Mouse (Mus musculus) brown adipose tissue, adult 24 weeks (tissue): ENCODE measurements at regions not wholly inside any gene's neighbourhood (a gene's known extent, or its start where the extent isn't known, plus 50 kb on each side); places are given as distances from the start of the nearest gene placed in this dataset.
"Not testable (repeated sequence)": the region's sequence is repeated elsewhere in the genome, so short reads cannot be mapped to it uniquely, and the experiment has no call there.

Source experiments
- H3K27ac ChIP-seq: fragments of 200-500 bp; replicated peaks from 2 replicates; pipeline ENCODE4 v1.5.1; 2012; ENCODE audit warnings: low read depth, mild to moderate bottlenecking, low read length
- H3K4me1 ChIP-seq: fragments of 200-500 bp; 2 replicates; pipeline ENCODE4 v1.6.1; 2012; ENCODE audit warnings: low read length, mixed read lengths; ENCODE audit not compliant: control insufficient read depth, insufficient read depth, insufficient read length
- H3K4me3 ChIP-seq: fragments of 200-500 bp; 2 replicates; pipeline ENCODE4 v1.5.1; 2012; ENCODE audit warnings: low read depth, mild to moderate bottlenecking, low read length, moderate library complexity; ENCODE audit not compliant: insufficient read depth

DNA sequence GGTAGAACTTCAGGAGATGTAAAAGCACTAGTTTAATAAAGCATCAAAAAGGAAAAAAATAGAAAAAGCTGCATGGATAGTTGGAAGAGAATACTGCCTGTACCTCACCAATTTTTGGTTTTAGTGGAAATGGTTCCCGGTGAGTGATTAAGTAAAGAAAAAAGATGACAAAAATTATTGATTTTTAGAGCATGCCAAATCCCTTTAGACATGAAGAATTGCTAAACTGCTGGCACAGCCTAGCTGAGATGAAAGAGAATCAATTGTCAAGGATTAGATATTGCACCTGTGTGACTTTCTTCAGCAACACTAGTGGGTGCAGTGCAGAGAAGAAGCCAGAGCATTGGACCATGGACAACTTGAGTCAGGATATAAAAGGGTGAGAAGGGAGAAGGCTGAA, 348.7 kb upstream of the Cpeb2 start:
- Histone ChIP-seq H3K4me3 (no peak overlapping the region), H3K27ac (no peak overlapping the region), H3K4me1 (no peaks in the 10 kb centered on the region)

DNA sequence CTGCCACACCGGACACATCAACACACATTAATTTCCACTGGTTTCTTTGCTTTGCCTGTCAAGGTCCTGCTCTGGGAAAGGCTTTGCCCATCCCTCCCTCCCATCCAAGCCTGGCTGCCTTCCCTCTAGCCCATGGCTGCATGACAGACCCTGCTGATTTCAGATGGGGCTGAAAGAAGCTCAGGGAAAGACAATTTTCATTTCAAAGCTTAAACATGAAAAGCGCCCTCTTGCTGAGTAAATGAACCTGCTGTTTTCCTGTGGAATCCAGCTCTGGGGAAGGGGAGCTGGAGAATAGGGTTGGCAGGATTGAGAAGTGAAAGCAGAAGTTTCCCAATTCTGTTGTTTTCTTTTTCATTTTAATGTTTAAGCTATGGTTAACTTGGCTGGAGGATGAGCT, 341.1 kb upstream of the Cpeb2 start:
- H3K4me3 ChIP-seq: no peak overlapping the region
- H3K4me1 ChIP-seq: no peaks in the 10 kb centered on the region
- no peak overlapping the region for H3K27ac ChIP-seq

DNA sequence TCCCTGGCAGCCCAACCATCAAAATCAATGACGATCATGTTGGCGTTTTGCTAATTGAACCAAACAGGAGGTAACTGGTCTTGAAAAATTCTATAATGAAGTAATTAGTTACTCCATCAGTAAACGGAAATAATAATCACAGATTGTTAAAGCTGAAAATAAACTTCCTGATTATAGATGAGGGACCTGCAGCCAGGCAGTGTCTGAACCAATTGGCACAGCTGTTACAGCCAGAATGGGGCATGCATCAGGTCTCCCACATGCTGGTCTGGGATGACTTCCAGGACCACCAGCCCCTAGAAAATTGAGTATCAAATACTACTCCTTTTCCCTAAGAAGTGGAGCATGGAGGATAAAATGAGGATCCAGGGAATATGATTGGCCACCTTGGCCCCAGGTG, 326.8 kb upstream of the Cpeb2 start:
- no peaks in the 10 kb centered on the region for H3K4me1 ChIP-seq
- no peak overlapping the region for H3K27ac ChIP-seq
- no peak overlapping the region for H3K4me3 ChIP-seq

DNA sequence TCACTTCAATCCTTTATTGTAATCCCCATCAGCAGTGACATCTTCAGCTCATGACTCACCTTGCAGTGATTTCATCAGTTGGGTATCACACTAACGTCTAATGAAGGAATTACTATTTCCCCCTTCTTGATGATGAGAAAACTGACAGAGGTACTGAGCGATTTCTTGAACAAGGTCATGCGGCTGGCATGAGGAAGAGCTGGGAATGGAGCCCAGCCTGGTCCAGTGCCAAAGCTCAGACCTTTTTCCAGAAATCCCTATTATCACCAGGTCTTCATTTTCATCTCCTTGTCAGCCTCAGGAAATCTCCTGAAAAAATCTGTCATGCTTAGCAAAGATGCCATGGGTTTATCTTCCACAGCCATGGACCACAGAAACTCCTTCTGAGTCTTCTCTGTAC, 313.6 kb upstream of the Cpeb2 start:
- no peak overlapping the region for H3K4me3 ChIP-seq
- H3K27ac ChIP-seq: no peak overlapping the region
- H3K4me1 ChIP-seq: no peaks in the 10 kb centered on the region

DNA sequence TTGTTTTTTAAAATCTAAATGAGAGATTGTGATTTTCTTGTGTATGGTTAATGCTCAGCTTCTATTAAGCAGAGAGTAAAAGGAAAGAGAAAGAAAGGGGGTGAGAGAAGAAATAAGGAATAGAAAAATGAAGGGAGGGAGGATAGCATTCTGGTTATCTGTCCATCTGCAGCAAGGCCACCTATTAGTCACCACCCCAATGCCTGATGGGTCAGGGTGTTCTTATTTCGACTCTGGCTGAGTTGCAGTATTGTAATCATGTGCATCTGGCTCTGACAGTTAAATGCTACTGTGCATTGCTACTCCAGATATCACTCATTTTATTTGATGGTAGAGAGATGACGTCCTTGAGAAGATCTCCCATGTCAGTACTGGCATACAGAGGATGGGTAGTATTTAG, 300.9 kb upstream of the Cpeb2 start:
- Histone ChIP-seq H3K4me1 (no peaks in the 10 kb centered on the region), H3K27ac (no peak overlapping the region), H3K4me3 (no peak overlapping the region)

DNA sequence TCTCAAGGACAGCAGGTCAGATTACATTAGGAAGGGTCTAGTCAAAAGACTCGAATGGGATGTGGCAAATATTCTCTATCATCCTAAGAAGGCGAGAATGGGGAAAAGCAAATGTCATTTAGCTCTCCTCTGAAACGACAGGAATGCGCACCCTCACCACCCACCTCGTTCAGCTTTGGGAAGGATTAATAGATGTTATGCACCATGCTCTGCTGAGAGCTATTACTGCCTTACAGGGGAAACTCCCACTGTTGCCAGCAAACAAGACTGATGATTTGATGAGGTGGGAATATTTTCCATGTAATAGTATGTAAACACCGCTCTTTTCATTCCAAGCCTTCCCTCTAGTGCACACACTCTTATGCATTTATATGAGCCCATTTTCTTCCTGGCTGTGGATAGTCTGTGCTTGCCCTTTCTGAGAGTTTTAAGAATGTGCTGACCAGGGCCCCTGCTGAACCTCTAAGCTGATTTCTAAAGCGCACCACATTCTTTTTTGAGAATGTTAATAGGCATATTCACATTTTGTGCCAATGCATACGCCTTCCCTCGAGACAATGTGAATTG, 273.6 kb upstream of the Cpeb2 start:
- Histone ChIP-seq H3K27ac (no peak overlapping the region), H3K4me1 (no peaks in the 10 kb centered on the region), H3K4me3 (no peak overlapping the region)

DNA sequence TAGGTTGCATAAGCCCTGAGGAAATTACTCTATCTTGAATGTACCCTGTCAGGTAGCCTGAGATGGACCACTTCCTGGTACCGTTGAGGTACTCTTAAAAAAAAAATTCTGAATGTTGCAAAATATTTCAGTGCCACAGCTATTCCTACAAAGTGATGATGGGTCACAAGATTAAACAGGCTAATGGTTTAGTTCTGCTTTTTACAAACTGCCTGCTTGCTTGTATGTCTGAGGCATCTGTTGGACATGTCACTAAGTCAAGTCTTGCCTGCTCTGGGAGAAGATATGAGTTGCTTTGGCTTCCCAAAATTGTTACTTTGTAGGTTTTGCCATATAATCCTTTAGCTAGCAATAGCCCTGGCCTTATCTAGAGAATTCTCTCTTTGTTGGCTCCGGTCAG, 266.0 kb upstream of the Cpeb2 start:
- not testable (repeated sequence) for H3K27ac ChIP-seq, H3K4me3 ChIP-seq, H3K4me1 ChIP-seq

DNA sequence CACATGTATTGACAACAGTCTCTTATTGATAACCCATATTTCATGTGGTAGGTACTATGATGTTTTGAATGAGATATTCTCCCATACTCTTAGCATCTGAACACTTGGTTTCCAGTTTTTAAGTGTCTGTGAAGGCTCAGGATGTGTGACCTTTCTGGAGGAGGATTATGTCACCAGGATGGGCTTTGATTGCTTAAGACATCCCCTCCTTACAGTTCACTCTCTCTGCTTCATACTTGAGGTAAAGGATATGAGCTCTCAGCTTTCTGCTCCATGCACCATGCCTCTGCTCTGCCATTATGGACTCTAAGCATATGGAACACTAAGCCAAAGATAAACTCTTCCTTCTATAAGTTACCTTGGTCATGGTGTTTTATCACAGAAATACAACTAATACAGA, 263.8 kb upstream of the Cpeb2 start:
- no peaks in the 10 kb centered on the region for H3K4me1 ChIP-seq
- no peak overlapping the region for H3K4me3 ChIP-seq
- H3K27ac ChIP-seq: no peak overlapping the region

DNA sequence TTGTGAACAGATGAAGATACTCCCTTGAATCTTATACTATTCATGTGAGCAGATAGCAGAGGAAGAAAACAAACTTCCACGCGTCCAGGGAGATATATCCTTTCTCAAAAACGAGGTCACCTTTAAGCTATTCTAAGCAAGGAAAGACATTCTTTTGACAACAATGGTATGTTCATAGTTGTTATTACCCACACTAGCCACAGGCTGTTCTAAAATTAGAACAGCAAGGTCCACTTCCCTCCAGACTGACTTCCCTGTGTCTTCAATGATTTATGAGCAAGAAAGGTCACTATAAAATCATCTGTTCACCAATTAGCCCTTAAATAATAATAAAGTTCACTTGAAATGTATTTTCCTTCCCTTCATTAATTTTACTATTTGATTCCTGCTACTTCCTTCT, 263.3 kb upstream of the Cpeb2 start:
- Histone ChIP-seq H3K4me3 (no peak overlapping the region), H3K27ac (no peak overlapping the region), H3K4me1 (no peaks in the 10 kb centered on the region)

DNA sequence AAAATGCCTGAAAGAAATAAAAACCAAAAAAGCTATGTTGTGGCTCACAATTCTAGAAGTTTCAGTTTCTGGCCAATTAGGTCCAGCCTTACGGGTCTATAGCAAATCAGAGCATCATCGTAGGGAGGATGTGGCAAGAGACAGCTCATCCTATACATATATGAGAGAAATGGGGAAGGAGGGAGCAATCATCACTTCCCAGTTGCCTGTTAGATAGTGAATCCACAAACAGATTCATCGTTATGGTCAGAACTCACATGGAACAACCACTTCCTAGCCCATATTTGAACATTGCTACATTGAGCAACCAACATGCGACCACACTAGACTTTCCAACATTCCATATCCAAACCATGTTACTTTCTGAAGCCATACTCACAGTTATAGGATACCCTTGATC, 255.9 kb upstream of the Cpeb2 start:
- no peak overlapping the region for H3K4me3 ChIP-seq
- no peak overlapping the region for H3K27ac ChIP-seq
- no peaks in the 10 kb centered on the region for H3K4me1 ChIP-seq

DNA sequence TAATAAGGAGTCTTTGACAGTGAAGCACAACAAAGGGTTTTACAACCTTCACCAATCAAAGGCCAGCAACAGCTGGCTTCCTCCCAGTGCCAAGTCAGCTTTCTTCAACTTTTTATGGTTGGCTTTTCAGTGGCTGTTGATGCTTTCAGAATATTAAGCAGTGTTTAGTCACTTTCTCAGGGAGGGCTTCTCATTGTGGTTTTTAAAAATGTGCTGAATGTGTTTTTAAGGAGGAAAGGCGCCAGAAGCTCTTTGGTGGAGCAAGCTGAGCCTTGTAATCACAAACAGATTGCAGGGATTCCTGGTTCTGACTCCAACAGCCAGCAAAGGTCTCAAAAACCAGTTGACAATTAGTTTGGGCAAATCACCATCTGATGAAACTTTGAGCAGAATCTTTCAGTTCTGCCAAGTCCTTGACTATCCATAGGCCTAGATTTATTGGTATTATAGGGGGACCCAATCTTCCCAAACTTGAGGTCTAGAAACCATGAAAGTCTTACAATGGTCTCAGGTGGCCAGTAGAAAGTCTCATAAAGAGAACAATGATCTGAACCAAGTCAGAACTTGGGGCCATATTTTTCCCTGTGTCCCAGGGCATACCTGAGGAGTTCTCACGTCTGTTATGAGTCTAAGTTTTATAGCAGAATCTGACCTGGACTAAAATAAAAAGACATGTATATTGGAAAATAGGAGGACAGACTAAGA, 251.9 kb upstream of the Cpeb2 start:
- Histone ChIP-seq H3K4me1 (no peaks in the 10 kb centered on the region), H3K27ac (no peak overlapping the region), H3K4me3 (no peak overlapping the region)

DNA sequence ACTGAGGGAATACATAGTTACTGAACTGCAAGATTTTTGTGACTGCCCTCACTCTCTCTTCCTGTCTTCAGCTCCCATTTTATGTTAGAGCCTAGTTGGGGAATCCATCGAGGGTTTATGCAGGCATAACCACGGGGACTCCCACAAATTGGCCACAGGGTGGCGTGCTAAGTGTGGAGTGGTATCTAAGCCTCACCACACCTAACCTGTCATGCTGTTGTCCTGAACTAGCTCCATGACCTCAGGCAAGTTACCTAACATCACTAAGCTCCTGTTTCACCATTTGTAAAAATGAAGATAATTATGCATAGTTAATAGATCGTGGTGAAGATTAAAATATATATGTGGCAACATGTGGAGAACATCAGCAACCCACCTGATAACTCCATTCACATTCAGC, 246.8 kb upstream of the Cpeb2 start:
- H3K4me1 ChIP-seq: no peaks in the 10 kb centered on the region
- H3K4me3 ChIP-seq: no peak overlapping the region
- H3K27ac ChIP-seq: no peak overlapping the region

DNA sequence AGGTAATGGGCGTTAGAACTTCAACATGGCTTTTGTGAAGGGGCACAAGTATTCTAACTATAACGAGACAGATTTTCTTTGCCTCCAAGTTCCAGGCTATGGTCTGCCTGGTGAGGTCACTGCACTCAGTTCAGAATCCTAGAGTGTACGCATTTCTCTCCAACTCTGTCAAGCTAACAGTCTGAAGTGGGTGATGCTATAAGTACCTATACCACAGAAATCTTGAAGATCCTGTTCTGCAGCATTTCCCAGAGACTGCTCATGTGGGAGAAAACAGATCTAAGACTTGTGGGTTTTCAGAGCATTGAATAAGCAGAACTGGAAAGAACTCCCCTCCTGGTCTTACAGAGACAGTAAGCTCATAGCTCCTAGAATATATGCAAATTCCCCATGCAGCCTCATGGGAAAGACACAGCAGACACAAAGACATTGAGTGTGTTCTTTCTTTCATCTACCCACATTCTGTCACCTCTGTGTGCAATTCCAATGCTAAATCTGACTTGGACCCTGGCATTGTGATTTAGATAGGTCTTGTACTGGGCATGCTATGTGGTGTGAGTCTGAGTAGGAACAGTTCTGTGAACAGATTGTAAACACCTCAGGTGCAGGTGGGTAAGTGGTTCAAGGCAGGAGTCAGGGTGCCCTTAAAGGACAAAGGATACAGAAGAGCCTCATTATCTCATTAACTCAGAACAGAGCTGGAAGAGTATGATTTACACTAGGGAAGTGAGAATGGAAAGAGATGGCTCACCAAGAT, 245.1 kb upstream of the Cpeb2 start:
- Histone ChIP-seq H3K4me1 (no peaks in the 10 kb centered on the region), H3K27ac (no peak overlapping the region), H3K4me3 (no peak overlapping the region)

DNA sequence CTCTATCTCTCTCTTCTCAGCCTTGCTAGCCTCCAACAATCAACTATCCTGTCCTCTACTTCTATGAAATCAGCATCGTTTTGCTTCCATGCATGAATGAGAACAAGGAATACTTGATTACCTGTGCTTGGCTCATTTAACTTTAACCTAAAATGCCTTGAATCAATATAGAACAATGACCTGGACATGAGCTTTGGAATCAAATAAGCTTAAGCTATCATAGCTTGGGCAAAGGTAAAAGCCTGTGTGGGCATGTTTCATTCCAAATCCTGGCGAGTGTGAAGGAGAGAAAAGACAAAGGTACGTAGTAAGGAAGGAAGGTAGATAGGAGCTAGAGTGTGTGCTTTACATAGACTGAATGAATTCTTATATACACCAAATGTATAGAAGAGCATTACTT, 243.7 kb upstream of the Cpeb2 start:
- Histone ChIP-seq H3K27ac (no peak overlapping the region), H3K4me1 (no peaks in the 10 kb centered on the region), H3K4me3 (no peak overlapping the region)

DNA sequence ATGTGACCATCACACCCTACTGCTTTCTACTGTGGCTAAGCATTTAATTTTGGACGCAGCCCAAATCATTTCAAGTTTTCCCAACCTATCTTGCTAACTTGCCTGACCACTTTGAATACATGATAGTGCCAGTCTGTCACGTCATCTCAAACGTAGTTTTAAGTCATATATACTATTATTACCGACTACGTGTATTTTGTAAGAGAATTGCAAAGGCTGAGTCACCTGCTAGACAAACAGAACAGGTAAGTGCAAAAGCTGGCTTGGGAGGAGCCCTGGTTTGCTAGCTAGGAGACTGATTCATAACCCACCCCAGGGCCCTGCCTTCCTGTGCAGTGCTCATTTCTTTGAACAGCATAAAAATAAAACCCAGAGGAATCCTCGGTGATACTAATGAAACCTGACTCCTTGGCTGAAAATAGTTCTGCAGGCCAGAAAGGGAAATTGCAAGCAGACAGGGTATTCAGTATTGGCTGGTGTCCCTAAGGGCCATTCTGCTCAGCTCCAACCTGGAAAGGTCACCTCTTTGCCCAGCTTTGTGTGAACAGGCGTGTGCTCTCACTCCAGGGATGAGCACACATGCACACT, 208.9 kb upstream of the Cpeb2 start:
- Histone ChIP-seq H3K4me1 (no peaks in the 10 kb centered on the region), H3K27ac (no peak overlapping the region), H3K4me3 (no peak overlapping the region)

DNA sequence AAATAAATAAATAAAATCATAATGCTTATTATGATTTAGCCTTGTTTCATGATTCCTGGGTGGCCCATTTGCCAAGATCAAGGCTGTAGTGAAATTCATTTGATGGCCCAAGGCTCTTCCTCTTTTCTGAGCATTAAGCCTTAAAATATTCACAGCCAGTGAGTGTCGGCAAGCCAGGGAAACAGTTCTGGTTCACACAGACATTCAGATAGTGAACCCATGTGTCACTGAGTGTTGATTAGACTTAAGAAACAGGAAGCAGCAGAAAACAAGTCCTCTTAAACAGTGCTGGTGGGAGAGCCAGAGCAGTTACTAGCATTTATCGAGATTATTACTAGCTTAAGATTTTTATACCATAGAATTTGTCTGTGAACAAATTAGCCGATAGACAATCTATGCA, 201.7 kb upstream of the Cpeb2 start:
- no peak overlapping the region for H3K27ac ChIP-seq
- H3K4me3 ChIP-seq: no peak overlapping the region
- no peaks in the 10 kb centered on the region for H3K4me1 ChIP-seq
